8 mouse cellular contexts compared by ENCODE assay signal in genomic region chr11:83753581-83754181, GRCm38 (mm10). TPM values are rescaled to one million over a fixed set of nuclear protein-coding genes. Genes with fewer than 3 reads are reported as not detected.
DNase-seq lines count a peak whose midpoint lies in the region; ATAC-seq lines count a peak whose summit lies in the region.

Heatr6 (plus strand) TSS chr11:83753696.

- no peaks in the 10 kb centered on the region for H3K9me3 ChIP-seq in heart, embryonic 14.5 days (ENCODE audit: control insufficient read depth, low read length)
- no peaks in the 10 kb centered on the region for H3K9me3 ChIP-seq in liver, embryonic 13.5 days (replicated peaks)
- H3K9me3 ChIP-seq in stomach, embryonic 16.5 days (replicated peaks; ENCODE audit: control insufficient read depth, low read length) = no peaks in the 10 kb centered on the region

- H3K9ac ChIP-seq in heart, embryonic 14.5 days (ENCODE audit: low read length) = peak within 1 kb of the TSS; percentile 83
- H3K9ac ChIP-seq in liver, embryonic 13.5 days = peak within 1 kb of the TSS; percentile 82
- peak within 1 kb of the TSS; percentile 87 for H3K9ac ChIP-seq in stomach, embryonic 16.5 days (ENCODE audit: low read length)

- H3K27ac ChIP-seq in brown adipose tissue, adult 24 weeks (replicated peaks; ENCODE audit: low read depth, low read length) = peak within 1 kb of the TSS; percentile 62
- peak within 1 kb of the TSS; percentile 63 to 70; a peak in 2 of 4 replicates for H3K27ac ChIP-seq in heart, embryonic 14.5 days (replicated peaks in 1 of 2; ENCODE audit: control insufficient read depth in 1 of 2, insufficient read depth in 1 of 2, low read depth in 2 of 2, low read length in 2 of 2)
- peak within 1 kb of the TSS; percentile 64 for H3K27ac ChIP-seq in liver, embryonic 13.5 days
- peak within 1 kb of the TSS; percentile 69 for H3K27ac ChIP-seq in stomach, embryonic 16.5 days (ENCODE audit: low read length)

- peaks cover 25% of the 10 kb centered on the region for H3K36me3 ChIP-seq in heart, embryonic 14.5 days (ENCODE audit: control insufficient read depth, insufficient read depth, low read length)
- H3K36me3 ChIP-seq in liver, embryonic 13.5 days = peaks cover 28% of the 10 kb centered on the region
- peaks cover 10% of the 10 kb centered on the region for H3K36me3 ChIP-seq in stomach, embryonic 16.5 days (ENCODE audit: control insufficient read depth, insufficient read depth, low read length)

- H3K4me2 ChIP-seq in heart, embryonic 14.5 days (ENCODE audit: low read length) = peak within 1 kb of the TSS; percentile 70
- peak within 1 kb of the TSS; percentile 79 for H3K4me2 ChIP-seq in liver, embryonic 13.5 days
- H3K4me2 ChIP-seq in stomach, embryonic 16.5 days (ENCODE audit: low read depth, low read length) = peak within 1 kb of the TSS; percentile 66

- peak; percentile 92 for DNase-seq in CD4-positive, CD25-positive, alpha-beta regulatory T cell, adult 2 months (ENCODE audit: low read depth, low spot score)
- DNase-seq in fibroblast of lung, adult 2 months (ENCODE audit: low read depth) = peak; percentile 69
- DNase-seq in kidney, postnatal 14 days = peak; percentile 92
- DNase-seq in liver, embryonic 13.5 days = peak; percentile 79
- peak; percentile 93 for DNase-seq in neural tube, embryonic 10.5 days (ENCODE audit: extremely low spot score, low spot score)

- H3K4me1 ChIP-seq in brown adipose tissue, adult 24 weeks (ENCODE audit: control insufficient read depth, insufficient read depth, insufficient read length, low read length) = no peaks in the 10 kb centered on the region
- peaks cover 3 to 9% of the 10 kb centered on the region in 2 experiments for H3K4me1 ChIP-seq in heart, embryonic 14.5 days (ENCODE audit: control insufficient read depth in 2 of 2, insufficient read depth in 2 of 2, low read length in 2 of 2)
- H3K4me1 ChIP-seq in liver, embryonic 13.5 days (replicated peaks) = peaks cover 20% of the 10 kb centered on the region
- H3K4me1 ChIP-seq in stomach, embryonic 16.5 days (ENCODE audit: control insufficient read depth, insufficient read depth, low read length) = peaks cover 10% of the 10 kb centered on the region

- peak; percentile 84 for ATAC-seq in heart, embryonic 14.5 days (ENCODE audit: insufficient number of reproducible peaks, insufficient read depth, low FRiP score, low read depth)
- ATAC-seq in liver, embryonic 13.5 days (ENCODE audit: low read depth) = peak; percentile 94
- peak; percentile 93 for ATAC-seq in stomach, embryonic 16.5 days (ENCODE audit: insufficient read depth, low FRiP score)

- H3K27me3 ChIP-seq in heart, embryonic 14.5 days (ENCODE audit: control insufficient read depth, insufficient read depth, low read length) = peaks cover 23% of the 10 kb centered on the region
- 0 out of 2 replicates have a peak, but pooled peaks cover 7% of the 10 kb centered on the region for H3K27me3 ChIP-seq in liver, embryonic 13.5 days
- 0 out of 2 replicates have a peak, but pooled peaks cover 5% of the 10 kb centered on the region for H3K27me3 ChIP-seq in stomach, embryonic 16.5 days (ENCODE audit: control insufficient read depth, insufficient read depth, low read length)

- WGBS in heart, embryonic 14.5 days = under 1% methylated on average over 46 of the region's 47 CpGs
- whole genome bisulfite sequencing in liver, embryonic 13.5 days (ENCODE audit: insufficient replicate concordance) = 0% methylated on average over 47 of the region's 47 CpGs
- WGBS in stomach, embryonic 16.5 days = under 1% methylated on average over 47 of the region's 47 CpGs

- H3K4me3 ChIP-seq in brown adipose tissue, adult 24 weeks (ENCODE audit: insufficient read depth, low read depth, low read length) = peak within 1 kb of the TSS; percentile 95
- peak within 1 kb of the TSS; percentile 79 to 89 for H3K4me3 ChIP-seq in heart, embryonic 14.5 days (ENCODE audit: control insufficient read depth in 1 of 2, insufficient read depth in 1 of 2, low read depth in 1 of 2, low read length in 2 of 2)
- H3K4me3 ChIP-seq in liver, embryonic 13.5 days (replicated peaks) = peak within 1 kb of the TSS; percentile 82
- H3K4me3 ChIP-seq in stomach, embryonic 16.5 days (replicated peaks; ENCODE audit: low read length) = peak within 1 kb of the TSS; percentile 76

RNA-seq across cellular contexts. Expression of gene Heatr6, which starts in this region (rescaled TPM):
- 6.1 and 6.5 TPM in 2 replicates for polyA plus RNA-seq in brown adipose tissue, adult 24 weeks (2012; ENCODE audit: insufficient read depth, insufficient read length, missing spikeins)
- polyA plus RNA-seq in heart, embryonic 14.5 days (2014; fragmentation: Nextera tagmentation; extraction: Ambion mirVana) = 14.7 and 17.1 TPM in 2 replicates
- polyA plus RNA-seq in liver, embryonic 13.5 days (2015; fragmentation: Nextera tagmentation; extraction: Ambion mirVana) = 7.8 and 8.2 TPM in 2 replicates
- polyA plus RNA-seq in stomach, embryonic 16.5 days (2015; fragmentation: Nextera tagmentation; extraction: Ambion mirVana) = 18.5 and 19.6 TPM in 2 replicates

Comparison
In these comparisons a context has a peak if more than half of its experiments do, and no peak if none do; other contexts are left out.
1. Peak in every context shown above with its lines: DNase-seq, ATAC-seq, H3K4me3 ChIP-seq and H3K27ac ChIP-seq.